Mouse (Mus musculus) hindbrain, embryonic 15.5 days (tissue): ENCODE measurements around the gene Camta1. TPM values are rescaled to one million over a fixed set of nuclear protein-coding genes. Genes with fewer than 3 reads are reported as not detected.

Experiments
- ATAC-seq: fragments of 200-750 bp; cut with Nextera tagmentation; 2 replicates; pipeline ENCODE4 v1.8.0; 2017; ENCODE audit warnings: low read depth, moderate number of reproducible peaks, moderate TSS enrichment; ENCODE audit not compliant: low FRiP score
- H3K27ac ChIP-seq: fragments of 300-500 bp; sonication (generic); replicated peaks from 2 replicates; pipeline ENCODE4 v1.5.1; 2015; ENCODE audit warnings: mild to moderate bottlenecking, inconsistent platforms
- H3K27me3 ChIP-seq: fragments of 300-500 bp; sonication (generic); 2 replicates; pipeline ENCODE4 v1.6.1; 2015; ENCODE audit warnings: control low read depth, inconsistent platforms
- H3K36me3 ChIP-seq: fragments of 300-500 bp; sonication (generic); 2 replicates; pipeline ENCODE4 v1.6.1; 2015; ENCODE audit warnings: control low read depth, inconsistent platforms
- H3K4me1 ChIP-seq: fragments of 300-500 bp; sonication (generic); replicated peaks from 2 replicates; pipeline ENCODE4 v1.6.1; 2015; ENCODE audit warnings: control low read depth, inconsistent platforms
- H3K4me2 ChIP-seq: fragments of 300-500 bp; sonication (generic); 2 replicates; pipeline ENCODE4 v1.6.1; 2015; ENCODE audit warnings: moderate library complexity, mild to moderate bottlenecking, inconsistent platforms
- H3K4me3 ChIP-seq: fragments of 300-500 bp; sonication (generic); 2 replicates; pipeline ENCODE4 v1.5.1; 2015; ENCODE audit warnings: mild to moderate bottlenecking, inconsistent platforms
- H3K9ac ChIP-seq: fragments of 300-500 bp; sonication (generic); 2 replicates; pipeline ENCODE4 v1.6.1; 2015; ENCODE audit warnings: inconsistent platforms
- H3K9me3 ChIP-seq: fragments of 300-500 bp; sonication (generic); 2 replicates; pipeline ENCODE4 v1.6.1; 2016; ENCODE audit warnings: control low read depth, inconsistent platforms
- WGBS: fragments of 180-500 bp; shearing (Covaris S2); methylation state at CpG from one replicate; pipeline ENCODE4 v1.1.7; 2015; 5-methylcytosine and 5-hydroxymethylcytosine counted together
- polyA plus RNA-seq: library from polyadenylated mRNA; unstranded; fragments of >200 nt; fragmentation: Nextera tagmentation; extraction: Ambion mirVana; gene quantifications from 2 replicates; pipeline ENCODE4 v1.2.1, GENCODE M21; 2015

The Camta1 gene
- polyA plus RNA-seq, 1 experiment from 2014 or later = 150 TPM

GRCm38 (mm10) chr4:151695984-151696383, 165.7 kb downstream of the Camta1 start:
- no peak overlapping the region for H3K4me2 ChIP-seq
- H3K36me3 ChIP-seq = no peaks in the 10 kb centered on the region
- H3K4me3 ChIP-seq = no peak overlapping the region
- H3K9me3 ChIP-seq = no peaks in the 10 kb centered on the region
- H3K27ac ChIP-seq = peak overlapping the region; percentile 67
- no peak overlapping the region for H3K9ac ChIP-seq
- peak; percentile 43; the same call in 1 of the 2 replicates for ATAC-seq
- H3K27me3 ChIP-seq = no peaks in the 10 kb centered on the region
- 29% methylated on average over 11 of the region's 11 CpGs for WGBS
- H3K4me1 ChIP-seq = peaks cover 39% of the 10 kb centered on the region

GRCm38 (mm10) chr4:151694531-151694930, 167.1 kb downstream of the Camta1 start:
- Histone ChIP-seq H3K36me3 (no peaks in the 10 kb centered on the region), H3K9me3 (no peaks in the 10 kb centered on the region), H3K9ac (no peak overlapping the region), H3K4me3 (no peak overlapping the region), H3K4me2 (no peak overlapping the region), H3K27ac (peak overlapping the region; percentile 67), H3K4me1 (peaks cover 36% of the 10 kb centered on the region), H3K27me3 (no peaks in the 10 kb centered on the region)
- ATAC-seq = no peak
- 38% methylated on average over 7 of the region's 7 CpGs for WGBS

- H3K27ac ChIP-seq = no peak overlapping the region
- 95% methylated on average over 3 of the region's 3 CpGs for WGBS
- peaks cover 36% of the 10 kb centered on the region for H3K4me1 ChIP-seq
- no peak overlapping the region for H3K4me3 ChIP-seq
- no peaks in the 10 kb centered on the region for H3K36me3 ChIP-seq
- no peaks in the 10 kb centered on the region for H3K9me3 ChIP-seq
- no peak overlapping the region for H3K9ac ChIP-seq
- ATAC-seq = no peak
- no peak overlapping the region for H3K4me2 ChIP-seq
- H3K27me3 ChIP-seq = no peaks in the 10 kb centered on the region
These were observed 167.6 kb downstream of the Camta1 start for GRCm38 (mm10) chr4:151694047-151694446.

GRCm38 (mm10) chr4:151690041-151690440, 171.6 kb downstream of the Camta1 start:
- H3K9me3 ChIP-seq = no peaks in the 10 kb centered on the region
- no peak overlapping the region for H3K9ac ChIP-seq
- H3K4me1 ChIP-seq = peaks cover 18% of the 10 kb centered on the region
- H3K27ac ChIP-seq = no peak overlapping the region
- H3K27me3 ChIP-seq = no peaks in the 10 kb centered on the region
- no peaks in the 10 kb centered on the region for H3K36me3 ChIP-seq
- ATAC-seq = no peak
- 85% methylated on average over 12 of the region's 12 CpGs for WGBS
- H3K4me2 ChIP-seq = no peak overlapping the region
- no peak overlapping the region for H3K4me3 ChIP-seq

GRCm38 (mm10) chr4:151688206-151688605, 173.5 kb downstream of the Camta1 start:
- Histone ChIP-seq H3K27ac (no peak overlapping the region), H3K4me3 (no peak overlapping the region), H3K4me1 (peaks cover 16% of the 10 kb centered on the region), H3K9ac (no peak overlapping the region), H3K4me2 (no peak overlapping the region), H3K27me3 (no peaks in the 10 kb centered on the region), H3K36me3 (no peaks in the 10 kb centered on the region), H3K9me3 (no peaks in the 10 kb centered on the region)
- 90% methylated on average over 5 of the region's 5 CpGs for WGBS
- no peak for ATAC-seq

GRCm38 (mm10) chr4:151684596-151684995, 177.1 kb downstream of the Camta1 start:
- no peaks in the 10 kb centered on the region for H3K9me3 ChIP-seq
- no peak overlapping the region for H3K27ac ChIP-seq
- no peak overlapping the region for H3K4me3 ChIP-seq
- WGBS = 87% methylated on average over 7 of the region's 7 CpGs
- H3K36me3 ChIP-seq = no peaks in the 10 kb centered on the region
- no peak for ATAC-seq
- no peak overlapping the region for H3K4me2 ChIP-seq
- H3K4me1 ChIP-seq = peaks cover 7% of the 10 kb centered on the region; the same call in 1 of the 2 replicates
- H3K9ac ChIP-seq = no peak overlapping the region
- H3K27me3 ChIP-seq = no peaks in the 10 kb centered on the region

DNA sequence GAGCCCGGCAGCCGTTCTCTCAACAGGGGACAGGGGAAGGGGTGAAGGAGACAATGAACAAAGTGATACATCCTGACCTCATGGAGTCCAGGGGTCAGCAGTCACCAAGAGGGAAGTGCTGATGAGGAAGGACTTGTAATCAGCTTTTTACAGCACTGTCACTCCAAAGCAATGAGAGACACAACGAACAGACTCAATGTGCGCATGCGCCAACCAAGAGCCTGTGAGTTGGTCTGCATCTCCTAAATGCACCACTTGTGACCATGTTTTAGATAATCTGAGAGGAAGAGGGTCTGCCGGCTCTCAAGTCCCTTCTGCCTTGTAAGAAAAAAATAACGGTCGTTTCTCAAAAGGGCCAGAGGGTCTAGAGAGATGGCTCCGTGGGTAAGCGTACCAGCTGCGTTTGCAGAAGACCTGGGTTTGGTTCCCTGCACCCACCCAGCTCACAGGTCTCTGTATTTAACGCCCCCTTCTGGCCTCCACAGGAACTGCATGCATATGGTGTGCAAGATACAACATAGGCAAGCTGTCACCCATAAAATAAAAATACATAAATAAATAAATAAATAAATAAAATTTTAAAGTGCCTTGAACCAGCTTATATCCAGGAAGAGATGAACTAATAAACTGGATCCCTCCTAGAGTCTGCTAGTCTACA, 178.7 kb downstream of the Camta1 start:
- H3K4me2 ChIP-seq = no peak overlapping the region
- H3K27ac ChIP-seq = no peak overlapping the region
- H3K4me1 ChIP-seq = peaks cover 7% of the 10 kb centered on the region; the same call in 1 of the 2 replicates
- H3K27me3 ChIP-seq = no peaks in the 10 kb centered on the region
- H3K9ac ChIP-seq = no peak overlapping the region
- no peak overlapping the region for H3K4me3 ChIP-seq
- H3K36me3 ChIP-seq = no peaks in the 10 kb centered on the region
- 74% methylated on average over 12 of the region's 12 CpGs for WGBS
- ATAC-seq = no peak
- H3K9me3 ChIP-seq = no peaks in the 10 kb centered on the region

DNA sequence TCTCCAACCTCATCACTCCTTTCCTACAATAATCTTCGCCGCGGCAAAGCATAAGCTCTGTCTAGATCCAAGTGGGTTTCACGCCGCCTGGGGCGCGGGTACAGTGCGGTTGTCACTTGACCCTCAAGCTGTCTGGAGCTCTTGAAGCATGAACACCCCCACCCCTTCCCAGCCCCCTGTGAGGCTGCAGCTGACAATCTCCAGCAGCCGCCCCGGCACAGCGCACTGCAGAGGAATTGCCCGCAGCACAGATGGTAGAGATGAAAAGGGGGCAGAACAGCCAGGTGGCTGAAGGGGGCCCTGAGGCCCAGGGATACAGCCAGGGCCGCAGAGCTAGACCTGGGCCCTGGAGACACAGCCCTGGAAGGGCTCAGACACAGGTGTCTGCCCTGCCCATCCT, 189.2 kb downstream of the Camta1 start:
- Histone ChIP-seq H3K4me3 (no peak overlapping the region), H3K36me3 (no peaks in the 10 kb centered on the region), H3K27ac (no peak overlapping the region), H3K9ac (no peak overlapping the region), H3K27me3 (no peaks in the 10 kb centered on the region), H3K4me1 (peaks cover 17% of the 10 kb centered on the region), H3K9me3 (no peaks in the 10 kb centered on the region), H3K4me2 (no peak overlapping the region)
- 41% methylated on average over 13 of the region's 13 CpGs for WGBS
- ATAC-seq = peak; percentile 29; the same call in 1 of the 2 replicates

DNA sequence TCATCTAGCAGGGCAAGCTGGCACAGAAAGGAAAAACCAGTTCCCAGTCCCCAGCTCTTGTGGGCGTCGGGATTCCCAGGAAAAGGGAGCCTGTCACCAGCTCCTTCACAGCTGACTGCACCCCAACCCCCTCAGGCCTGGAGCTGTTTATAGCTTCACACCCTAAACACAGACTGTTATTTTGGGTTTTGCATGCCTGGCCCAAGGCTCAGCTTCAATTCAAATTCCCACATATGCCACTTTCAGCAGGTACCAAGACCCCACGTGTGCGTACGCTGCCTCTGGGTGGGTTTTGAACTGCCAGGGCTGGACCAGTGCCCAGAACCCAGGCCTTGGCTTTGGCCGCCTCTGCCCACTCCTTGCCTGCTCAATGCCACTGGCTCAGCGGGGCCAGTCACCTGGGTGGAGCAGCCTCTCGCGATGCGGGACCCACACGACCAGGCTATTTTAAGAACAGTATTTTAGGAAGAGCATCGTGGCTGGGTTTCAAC, 195.2 kb downstream of the Camta1 start:
- ATAC-seq = 0 out of 2 replicates have a peak, but pooled peaks have one; percentile 52
- Histone ChIP-seq H3K4me1 (peaks cover 11% of the 10 kb centered on the region), H3K36me3 (no peaks in the 10 kb centered on the region), H3K27ac (peak overlapping the region; percentile 25), H3K4me3 (no peak overlapping the region), H3K9ac (no peak overlapping the region), H3K9me3 (no peaks in the 10 kb centered on the region), H3K27me3 (no peaks in the 10 kb centered on the region), H3K4me2 (no peak overlapping the region)
- WGBS = 54% methylated on average over 12 of the region's 12 CpGs

- ATAC-seq = no peak
- 55% methylated on average over 9 of the region's 9 CpGs for WGBS
These were observed 200.2 kb downstream of the Camta1 start for GRCm38 (mm10) chr4:151661486-151661885.

GRCm38 (mm10) chr4:151656427-151656826, 205.2 kb downstream of the Camta1 start:
- Histone ChIP-seq H3K27ac (0 out of 2 replicates have a peak overlapping the region, but pooled peaks have one; percentile 42), H3K36me3 (no peaks in the 10 kb centered on the region), H3K9ac (no peak overlapping the region), H3K27me3 (no peaks in the 10 kb centered on the region), H3K4me1 (peaks cover 28% of the 10 kb centered on the region), H3K4me3 (no peak overlapping the region), H3K4me2 (no peak overlapping the region), H3K9me3 (no peaks in the 10 kb centered on the region)
- no peak for ATAC-seq
- WGBS = 36% methylated on average over 10 of the region's 10 CpGs

More at GRCm38 (mm10) chr4:151661486-151661885, 200.2 kb downstream of the Camta1 start:
- Histone ChIP-seq H3K9me3 (no peaks in the 10 kb centered on the region), H3K4me3 (no peak overlapping the region), H3K27ac (0 out of 2 replicates have a peak overlapping the region, but pooled peaks have one; percentile 13), H3K4me1 (peaks cover 9% of the 10 kb centered on the region), H3K36me3 (no peaks in the 10 kb centered on the region), H3K27me3 (no peaks in the 10 kb centered on the region), H3K9ac (no peak overlapping the region), H3K4me2 (no peak overlapping the region)

DNA sequence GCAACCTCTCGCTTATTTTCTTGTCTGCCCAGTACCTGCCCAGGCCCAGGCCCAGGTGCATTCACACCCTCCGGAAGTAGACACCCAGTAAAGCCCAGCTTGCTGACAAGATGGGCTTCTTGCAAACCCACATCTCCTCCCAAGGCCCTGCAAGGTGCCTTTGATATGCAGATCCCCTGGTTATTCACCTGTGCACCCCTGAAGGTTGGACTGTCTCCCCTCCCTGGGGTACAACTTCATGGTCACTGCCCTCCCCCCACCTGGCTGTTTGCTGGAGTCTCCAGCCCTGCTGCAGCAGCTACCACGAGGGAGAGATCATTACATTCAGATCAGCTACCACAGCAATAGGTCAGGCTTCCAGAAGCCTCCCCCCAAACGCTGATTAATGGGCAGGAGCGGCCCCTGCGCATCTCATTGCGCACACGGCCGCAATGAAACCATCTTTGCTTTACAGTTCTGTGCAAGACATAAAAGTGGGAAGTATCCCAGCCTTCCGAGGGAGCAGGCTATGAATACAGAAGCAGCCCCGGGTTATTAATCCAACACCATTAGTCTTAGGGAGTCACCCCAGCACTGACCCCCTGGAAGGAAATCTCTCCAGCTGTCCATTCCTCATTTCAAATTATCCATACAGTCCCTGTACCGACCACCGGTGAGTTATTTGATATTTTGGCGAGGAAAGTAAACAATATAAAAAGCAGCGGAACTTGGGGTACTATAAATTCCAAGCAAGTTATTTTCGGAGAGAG, 205.9 kb downstream of the Camta1 start:
- Histone ChIP-seq H3K9me3 (no peaks in the 10 kb centered on the region), H3K4me1 (peaks cover 27% of the 10 kb centered on the region), H3K36me3 (no peaks in the 10 kb centered on the region), H3K9ac (no peak overlapping the region), H3K27me3 (no peaks in the 10 kb centered on the region), H3K4me2 (no peak overlapping the region), H3K27ac (peak overlapping the region; percentile 56; the same call in 1 of the 2 replicates), H3K4me3 (no peak overlapping the region)
- no peak for ATAC-seq
- 36% methylated on average over 16 of the region's 16 CpGs for WGBS
